12 mouse cellular contexts compared by ENCODE assay signal in the genomic region with DNA sequence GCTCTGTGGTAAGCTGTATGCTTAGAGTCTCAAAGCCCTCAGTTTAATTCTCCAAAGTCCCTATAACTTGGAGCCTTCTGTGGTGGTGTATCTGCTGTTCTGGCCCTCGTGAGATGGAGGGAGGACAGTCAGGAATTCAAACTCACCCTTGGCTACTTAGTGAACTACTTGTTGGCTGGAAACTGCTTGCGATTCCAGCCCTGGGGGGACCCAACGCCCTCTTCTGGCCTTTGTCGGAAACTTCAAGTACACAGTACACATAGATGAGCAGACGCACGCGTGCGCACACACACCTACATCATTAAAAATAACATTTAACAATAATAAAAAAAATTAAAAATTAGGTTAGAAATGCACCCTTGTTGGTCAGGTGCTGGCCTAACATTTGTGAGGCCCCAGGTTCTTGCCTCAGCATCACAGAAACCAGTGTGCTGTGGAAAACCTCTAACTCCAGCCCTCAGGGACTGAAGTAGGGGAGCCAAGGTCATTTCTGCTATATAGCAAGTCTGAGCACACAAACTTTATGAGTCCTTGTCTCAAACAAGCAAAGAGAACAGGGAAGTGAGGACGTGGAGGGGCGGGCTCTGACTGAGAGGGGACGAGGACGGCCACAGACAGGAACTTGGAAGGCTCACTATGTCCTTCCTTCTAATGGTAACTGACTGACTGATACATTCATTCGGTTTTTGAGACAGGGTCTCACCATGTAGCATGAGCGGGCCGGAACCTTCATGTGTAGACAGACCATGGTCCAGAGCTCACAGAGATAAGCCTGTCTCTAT. TPM values are rescaled to one million over a fixed set of nuclear protein-coding genes. Genes with fewer than 3 reads are reported as not detected.
DNase-seq lines count a peak whose midpoint lies in the region; ATAC-seq and TF ChIP-seq lines count a peak whose summit lies in the region.
"Had no signal": no experiment of that assay in that cellular context is flagged by ENCODE, and none has a peak within 500 bp of the region (broad histone marks: within the 10 kb centered on the region; RNA-seq: fewer than 3 reads in every experiment).

No protein-coding gene starts in this region.

- no peak overlapping the region for H3K4me3 ChIP-seq in midbrain, embryonic 11.5 days (ENCODE audit: low read depth, low read length)
- H3K4me3 ChIP-seq in midbrain, embryonic 10.5 days: no peak overlapping the region
- no peak overlapping the region for H3K4me3 ChIP-seq in bone marrow, adult 2 months (replicated peaks; ENCODE audit: control insufficient read depth, low read depth, low read length)
- H3K4me3 ChIP-seq: embryonic facial prominence, embryonic 12.5 days; midbrain, embryonic 13.5 days had no signal

- ATAC-seq in midbrain, embryonic 11.5 days (ENCODE audit: low FRiP score): no peak
- ATAC-seq in inflammation-experienced regulatory T-cells, adult 6 months: no peak
- ATAC-seq: CD4-positive, CD25-positive, alpha-beta regulatory T cell, adult 4 months; midbrain, embryonic 13.5 days; Patski had no signal

- H3K4me1 ChIP-seq in midbrain, embryonic 11.5 days (ENCODE audit: control insufficient read depth, insufficient read depth, low read length): no peaks in the 10 kb centered on the region
- 0 out of 2 replicates have a peak, but pooled peaks cover 7% of the 10 kb centered on the region for H3K4me1 ChIP-seq in midbrain, embryonic 10.5 days
- peaks cover 24% of the 10 kb centered on the region for H3K4me1 ChIP-seq in bone marrow, adult 2 months (ENCODE audit: control insufficient read depth, insufficient read depth, low read length)
- H3K4me1 ChIP-seq: embryonic facial prominence, embryonic 12.5 days; midbrain, embryonic 13.5 days had no signal

- TF ChIP-seq CTCF in bone marrow, adult 2 months (IDR thresholded peaks at IDR 0.05; ENCODE audit: control insufficient read depth, insufficient read depth, low read length): no peak

- H3K27me3 ChIP-seq in midbrain, embryonic 11.5 days (ENCODE audit: control insufficient read depth, insufficient read depth, low read length): peaks cover 2% of the 10 kb centered on the region; the same call in 1 of the 2 replicates
- H3K27me3 ChIP-seq in midbrain, embryonic 10.5 days (ENCODE audit: low read depth, poor library complexity, severe bottlenecking): peaks cover 15% of the 10 kb centered on the region

- H3K4me2 ChIP-seq in midbrain, embryonic 11.5 days: no peak overlapping the region
- H3K4me2 ChIP-seq: embryonic facial prominence, embryonic 12.5 days; midbrain, embryonic 13.5 days had no signal

- TF ChIP-seq POLR2A in bone marrow, adult 2 months (IDR thresholded peaks at IDR 0.05; ENCODE audit: borderline replicate concordance, control insufficient read depth, low read depth, low read length): no peak

- no peak overlapping the region for H3K27ac ChIP-seq in midbrain, embryonic 11.5 days (ENCODE audit: low read depth, low read length)
- H3K27ac ChIP-seq in midbrain, embryonic 10.5 days (replicated peaks): no peak overlapping the region
- H3K27ac ChIP-seq in bone marrow, adult 2 months (ENCODE audit: control insufficient read depth, insufficient read depth, low read depth, low read length, poor library complexity): peak overlapping the region; percentile 35
- H3K27ac ChIP-seq: embryonic facial prominence, embryonic 12.5 days; midbrain, embryonic 13.5 days had no signal

- no peak overlapping the region for H3K9ac ChIP-seq in midbrain, embryonic 11.5 days (ENCODE audit: low read length)
- H3K9ac ChIP-seq: embryonic facial prominence, embryonic 12.5 days; midbrain, embryonic 13.5 days had no signal

- DNase-seq in midbrain, embryonic 11.5 days (ENCODE audit: low spot score, missing footprints): peak; percentile 37
- no peak for DNase-seq in midbrain, embryonic 10.5 days (ENCODE audit: low spot score)
- DNase-seq in lung, postnatal 36 days: peak; percentile 65
- DNase-seq in adrenal gland, postnatal 14 days: no peak
- no peak for DNase-seq in cerebellum, postnatal 36 days
- DNase-seq: cerebellum, postnatal 25 days had no signal

- no peaks in the 10 kb centered on the region for H3K9me3 ChIP-seq in midbrain, embryonic 11.5 days (ENCODE audit: control insufficient read depth, low read length)
- H3K9me3 ChIP-seq in midbrain, embryonic 10.5 days (replicated peaks): no peaks in the 10 kb centered on the region
- H3K9me3 ChIP-seq: embryonic facial prominence, embryonic 12.5 days; midbrain, embryonic 13.5 days had no signal

- WGBS in midbrain, embryonic 11.5 days: 88% methylated on average over 15 of the region's 15 CpGs
- WGBS in midbrain, embryonic 10.5 days: 88% methylated on average over 15 of the region's 15 CpGs
- 66% methylated on average over 15 of the region's 15 CpGs for WGBS in bone marrow, adult 2 months

- no peaks in the 10 kb centered on the region for H3K36me3 ChIP-seq in midbrain, embryonic 11.5 days (ENCODE audit: control insufficient read depth, insufficient read depth, low read length)
- no peaks in the 10 kb centered on the region for H3K36me3 ChIP-seq in midbrain, embryonic 10.5 days
- H3K36me3 ChIP-seq: embryonic facial prominence, embryonic 12.5 days; midbrain, embryonic 13.5 days had no signal

RNA-seq across cellular contexts. Expression of a gene that starts 8.5 kb away (rescaled TPM):
- polyA plus RNA-seq in midbrain, embryonic 11.5 days (2014; fragmentation: Nextera tagmentation; extraction: Ambion mirVana): 208 and 225 TPM in 2 replicates
- 251 and 265 TPM in 2 replicates for polyA plus RNA-seq in midbrain, embryonic 10.5 days (2016; fragmentation: Nextera tagmentation; extraction: Ambion mirVana)
- 39.9 and 54.1 TPM in 2 replicates for polyA plus RNA-seq in bone marrow, adult 2 months (2011; ENCODE audit: insufficient read depth, insufficient read length, low replicate concordance, missing spikeins)
- total RNA-seq in adrenal gland, postnatal 14 days (2021): 66.9 and 74.2 TPM in 2 replicates
- polyA plus RNA-seq in inflammation-experienced regulatory T-cells, adult 6 months (2017; shearing (Covaris generic)): 10 to 100 TPM; 76.4 to 98.9 (median 89.4) TPM

RNA-seq across cellular contexts. Expression of a gene that starts 10.1 kb away (rescaled TPM):
- 15.4 and 19.7 TPM in 2 replicates for polyA plus RNA-seq in midbrain, embryonic 11.5 days (2014; fragmentation: Nextera tagmentation; extraction: Ambion mirVana)
- 20.2 and 20.9 TPM in 2 replicates for polyA plus RNA-seq in midbrain, embryonic 10.5 days (2016; fragmentation: Nextera tagmentation; extraction: Ambion mirVana)
- 89.7 and 103 TPM in 2 replicates for polyA plus RNA-seq in bone marrow, adult 2 months (2011; ENCODE audit: insufficient read depth, insufficient read length, low replicate concordance, missing spikeins)
- 30.3 and 39.2 TPM in 2 replicates for total RNA-seq in adrenal gland, postnatal 14 days (2021)
- polyA plus RNA-seq in inflammation-experienced regulatory T-cells, adult 6 months (2017; shearing (Covaris generic)): 100 to 1,000 TPM; 155 to 257 (median 245) TPM
- polyA plus RNA-seq: Patski had no signal

RNA-seq across cellular contexts. Expression of a gene that starts 26.4 kb away (rescaled TPM):
- polyA plus RNA-seq in midbrain, embryonic 11.5 days (2014; fragmentation: Nextera tagmentation; extraction: Ambion mirVana): 1.3 and 1.6 TPM in 2 replicates
- polyA plus RNA-seq in midbrain, embryonic 10.5 days (2016; fragmentation: Nextera tagmentation; extraction: Ambion mirVana): 1.0 and 3.0 TPM in 2 replicates
- polyA plus RNA-seq in bone marrow, adult 2 months (2011; ENCODE audit: insufficient read depth, insufficient read length, low replicate concordance, missing spikeins): not detected in 2 replicates
- total RNA-seq in adrenal gland, postnatal 14 days (2021): 0.56 and 7.1 TPM in 2 replicates
- polyA plus RNA-seq in inflammation-experienced regulatory T-cells, adult 6 months (2017; shearing (Covaris generic)): under 1 TPM; 0.20 to 0.36 (median 0.32) TPM

RNA-seq across cellular contexts. Expression of a gene that starts 31.2 kb away (rescaled TPM):
- 63.9 and 66.6 TPM in 2 replicates for polyA plus RNA-seq in midbrain, embryonic 11.5 days (2014; fragmentation: Nextera tagmentation; extraction: Ambion mirVana)
- 57.8 and 60.3 TPM in 2 replicates for polyA plus RNA-seq in midbrain, embryonic 10.5 days (2016; fragmentation: Nextera tagmentation; extraction: Ambion mirVana)
- 10.5 and 23.3 TPM in 2 replicates for polyA plus RNA-seq in bone marrow, adult 2 months (2011; ENCODE audit: insufficient read depth, insufficient read length, low replicate concordance, missing spikeins)
- 47.7 and 51.8 TPM in 2 replicates for total RNA-seq in adrenal gland, postnatal 14 days (2021)
- 10 to 100 TPM; 40.1 to 46.8 (median 43.2) TPM for polyA plus RNA-seq in inflammation-experienced regulatory T-cells, adult 6 months (2017; shearing (Covaris generic))

RNA-seq across cellular contexts. Expression of a gene that starts 40.2 kb away (rescaled TPM):
- 31.2 and 31.5 TPM in 2 replicates for polyA plus RNA-seq in midbrain, embryonic 11.5 days (2014; fragmentation: Nextera tagmentation; extraction: Ambion mirVana)
- 41.1 and 44.1 TPM in 2 replicates for polyA plus RNA-seq in midbrain, embryonic 10.5 days (2016; fragmentation: Nextera tagmentation; extraction: Ambion mirVana)
- polyA plus RNA-seq in bone marrow, adult 2 months (2011; ENCODE audit: insufficient read depth, insufficient read length, low replicate concordance, missing spikeins): 10.4 and 18.7 TPM in 2 replicates
- 74.9 and 80.6 TPM in 2 replicates for total RNA-seq in adrenal gland, postnatal 14 days (2021)
- 10 to 100 TPM; 27.7 to 40.0 (median 37.7) TPM for polyA plus RNA-seq in inflammation-experienced regulatory T-cells, adult 6 months (2017; shearing (Covaris generic))

Comparison
In these comparisons a context has a peak if more than half of its experiments do, and no peak if none do; other contexts are left out.
1. DNase-seq: peak in midbrain, embryonic 11.5 days (single experiment) and lung, postnatal 36 days (single experiment); none in midbrain, embryonic 10.5 days (single experiment), adrenal gland, postnatal 14 days (single experiment) and cerebellum, postnatal 36 days (0 of 2).